Mouse (Mus musculus) WW6 (cell line): ENCODE results near the gene Zfp207.

Experiments used
- DNase-seq: peaks from one replicate; pipeline ENCODE4 v3.0.0-alpha.2; 2013; ENCODE audit warnings: low read depth, low spot score

The Zfp207 gene

DNA sequence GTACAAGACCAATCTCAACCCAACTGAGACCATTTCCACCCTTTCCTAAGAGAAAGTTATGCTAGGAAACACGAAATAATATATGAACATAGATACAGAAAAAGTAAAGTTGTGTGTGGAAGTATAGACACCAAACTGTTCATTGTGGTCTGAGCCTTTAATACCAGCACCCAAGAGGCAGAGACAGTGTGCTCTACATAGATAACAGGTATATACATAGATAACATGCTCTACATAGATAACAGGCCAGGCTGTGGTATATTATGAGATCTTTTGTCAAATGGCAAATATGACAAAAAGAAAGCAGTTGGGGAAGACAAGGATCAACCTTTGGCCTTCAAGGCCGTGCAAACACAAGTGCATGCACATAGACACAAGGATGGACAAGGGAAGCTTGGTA is 27.3 kb downstream of the Zfp207 start:
- no peak for DNase-seq

GRCm38 (mm10) chr11:80417085-80417484 is 34.0 kb downstream of the Zfp207 start:
- DNase-seq, result no peak

DNA sequence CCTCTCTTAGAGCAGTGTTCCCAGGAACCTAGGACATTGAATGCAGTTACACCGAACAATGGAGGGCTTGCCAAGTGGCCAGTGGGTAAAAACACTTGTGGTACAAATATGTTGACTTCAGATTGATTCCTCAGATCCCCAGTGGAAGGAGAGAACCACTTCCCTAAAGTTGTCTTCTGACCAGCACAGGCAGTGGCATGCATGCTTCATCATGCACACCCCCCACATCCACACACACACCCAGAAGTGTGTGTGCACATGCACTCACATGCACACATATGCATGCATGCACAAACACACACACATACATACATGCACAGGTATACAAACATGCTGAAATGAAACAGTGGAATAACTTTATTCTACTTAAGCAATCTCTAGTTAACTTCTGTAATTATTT is 36.7 kb downstream of the Zfp207 start:
- no peak for DNase-seq

DNA sequence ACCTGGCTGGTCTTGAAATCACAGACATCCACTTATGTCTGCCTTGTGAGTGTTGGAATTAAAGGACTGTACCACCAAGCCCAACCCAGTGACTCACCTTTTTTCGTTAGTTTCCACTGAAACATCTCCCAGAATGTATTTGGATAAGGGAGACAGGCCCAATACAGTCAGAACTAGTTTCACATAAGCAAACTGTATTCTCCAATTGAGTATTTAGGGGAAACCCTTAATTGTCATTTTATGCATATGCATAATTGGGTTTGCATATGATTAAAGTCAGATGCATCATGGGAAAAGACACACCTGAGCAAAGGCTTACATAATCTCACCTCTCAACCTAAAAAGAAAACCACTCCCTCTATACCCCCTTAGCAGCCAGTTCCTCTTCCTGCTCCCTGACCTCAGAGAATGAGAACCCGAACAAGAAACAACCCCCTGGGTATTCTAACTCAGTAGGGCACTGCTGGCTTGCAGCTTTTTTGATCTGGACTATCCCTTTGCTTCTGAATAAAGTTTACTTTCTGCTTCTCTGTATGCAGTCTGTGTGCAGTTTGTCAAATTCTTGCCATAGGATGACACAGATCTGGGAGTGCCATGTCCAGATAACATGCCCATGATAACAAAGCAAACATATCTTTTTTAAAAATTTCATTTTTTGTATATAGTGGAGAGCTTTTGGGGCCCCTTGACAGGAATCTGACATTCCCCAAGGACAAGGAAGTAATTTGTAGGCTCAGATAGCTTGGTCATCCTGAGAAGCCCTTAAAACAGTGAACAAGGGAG is 37.3 kb downstream of the Zfp207 start:
- no peak for DNase-seq

GRCm38 (mm10) chr11:80421421-80422047 is 38.5 kb downstream of the Zfp207 start:
- DNase-seq, result no peak

- DNase-seq, result no peak
These were observed 41.6 kb downstream of the Zfp207 start for GRCm38 (mm10) chr11:80424691-80425090.

GRCm38 (mm10) chr11:80425247-80425778 is 42.2 kb downstream of the Zfp207 start:
- no peak for DNase-seq

- peak; percentile 57 for DNase-seq
These were observed 43.1 kb downstream of the Zfp207 start for GRCm38 (mm10) chr11:80426029-80426813.

DNA sequence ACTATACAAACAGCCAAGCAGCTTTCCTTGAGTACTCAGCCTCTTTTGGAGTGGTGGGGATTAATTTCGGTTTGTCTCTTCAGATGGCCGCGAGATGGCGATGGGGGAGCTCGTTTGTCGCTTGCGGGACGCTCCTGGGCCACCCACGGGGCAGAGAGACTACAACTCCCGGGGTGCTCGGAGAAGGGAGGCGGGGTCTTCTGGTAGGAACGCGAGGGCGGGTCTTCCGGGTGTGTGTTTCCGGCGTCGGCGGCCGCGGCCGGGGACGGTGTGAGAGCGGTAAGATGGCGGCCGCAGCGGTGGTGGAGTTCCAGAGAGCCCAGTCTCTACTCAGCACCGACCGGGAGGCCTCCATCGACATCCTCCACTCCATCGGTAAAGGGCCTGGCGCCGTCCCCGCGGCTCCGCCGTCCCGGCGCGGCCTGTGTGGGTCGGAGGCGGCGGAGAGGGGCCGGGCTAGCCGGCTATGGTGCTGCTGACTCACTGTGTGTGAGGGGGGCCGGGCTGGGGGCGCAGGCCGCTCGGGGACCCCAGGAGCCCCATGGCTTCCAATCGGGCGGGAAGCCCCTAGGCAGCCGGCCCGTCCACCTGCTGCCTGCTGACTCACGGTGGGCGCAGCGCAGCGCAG is 45.4 kb downstream of the Zfp207 start, which contains the start of gene Psmd11:
Psmd11 (plus strand) TSS at position 235 of the 628 bp plus-strand sequence.
- DNase-seq, result peak; percentile 98

- no peak for DNase-seq
These were observed 46.0 kb downstream of the Zfp207 start for GRCm38 (mm10) chr11:80429009-80429475.

- no peak for DNase-seq
These were observed 46.6 kb downstream of the Zfp207 start for GRCm38 (mm10) chr11:80429500-80430166.

GRCm38 (mm10) chr11:80430366-80430910 is 47.4 kb downstream of the Zfp207 start:
- DNase-seq, result no peak

- no peak for DNase-seq
These were observed 63.8 kb downstream of the Zfp207 start for GRCm38 (mm10) chr11:80446916-80447315.

GRCm38 (mm10) chr11:80449859-80450258 is 66.8 kb downstream of the Zfp207 start:
- DNase-seq, result no peak

GRCm38 (mm10) chr11:80452242-80452641 is 69.2 kb downstream of the Zfp207 start:
- no peak for DNase-seq

DNA sequence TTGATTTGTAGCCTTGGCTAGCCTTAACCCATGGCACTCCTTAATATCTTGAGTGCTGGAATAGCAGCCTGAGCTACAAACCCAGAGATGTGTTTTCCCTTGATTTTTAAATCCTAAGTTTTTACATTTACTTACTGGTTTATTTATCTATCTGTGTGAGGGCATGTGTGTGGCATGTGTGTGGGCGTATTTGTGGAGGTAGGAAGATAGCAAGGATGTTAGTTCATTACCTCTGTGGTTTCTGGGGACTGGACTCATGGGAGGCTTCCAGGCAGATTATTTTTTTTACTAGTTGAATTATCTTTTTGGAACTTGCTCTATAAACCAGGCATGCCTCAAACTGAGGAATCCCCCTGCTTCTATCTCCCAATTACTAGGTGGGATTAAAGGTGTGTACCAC is 70.1 kb downstream of the Zfp207 start:
- no peak for DNase-seq
